Comparison of ENCODE assay signal across 8 mouse cellular contexts in the genomic region with DNA sequence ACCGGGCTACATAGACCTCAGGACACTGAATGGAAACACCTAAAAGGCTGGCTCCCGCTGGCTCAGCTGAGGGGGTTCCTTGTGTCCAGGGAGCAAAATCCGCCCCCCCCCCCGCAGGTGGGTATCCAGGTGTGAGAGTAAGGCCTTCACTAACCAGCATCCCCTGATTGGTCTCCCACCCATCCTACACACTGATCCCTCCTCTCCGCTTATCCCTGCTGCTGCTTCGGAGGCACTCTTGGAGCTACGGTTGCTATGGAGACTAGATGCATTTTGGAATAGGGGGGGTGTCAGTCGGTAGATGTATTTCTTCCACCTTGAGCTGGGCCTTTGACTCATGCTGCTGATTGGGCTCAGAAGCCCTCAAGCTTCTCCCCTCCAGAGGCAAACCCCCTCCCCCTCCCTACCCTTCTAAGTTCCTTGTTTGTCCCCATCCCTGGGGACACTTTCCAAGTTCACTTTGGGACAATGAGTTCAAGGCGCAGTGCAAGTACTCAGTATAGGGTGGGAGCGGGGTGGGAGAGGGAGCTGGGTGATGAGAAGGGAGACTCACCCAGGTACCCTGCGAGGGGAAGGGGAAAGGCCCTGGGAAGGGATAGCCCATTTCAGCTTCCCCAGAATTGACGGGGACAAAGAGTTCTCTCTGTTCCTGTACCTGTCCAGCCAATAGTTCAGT. TPM values are rescaled to one million over a fixed set of nuclear protein-coding genes. Genes with fewer than 3 reads are reported as not detected.
DNase-seq lines count a peak whose midpoint lies in the region.

No protein-coding gene starts in this region.

- H3K4me1 ChIP-seq in forebrain, embryonic 10.5 days: peaks cover 59% of the 10 kb centered on the region
- H3K4me1 ChIP-seq in limb, embryonic 10.5 days: peaks cover 51% of the 10 kb centered on the region

- DNase-seq in layer of hippocampus, adult 11-12 months (ENCODE audit: low spot score): peak; percentile 63
- DNase-seq in layer of hippocampus, postnatal 10 days (ENCODE audit: low spot score in 2 of 2): no peak
- no peak for DNase-seq in forebrain, embryonic 10.5 days (ENCODE audit: extremely low spot score, low spot score)
- DNase-seq in limb, embryonic 10.5 days (ENCODE audit: low spot score): no peak
- peak; percentile 70 for DNase-seq in right cerebral cortex, adult 2 months (ENCODE audit: low spot score in 2 of 2)
- no peak for DNase-seq in gastrocnemius, postnatal 25 days
- no peak for DNase-seq in urinary bladder, adult 2 months (ENCODE audit: low spot score)
- DNase-seq in c-Kit-positive CD71-positive TER-119-positive erythroid progenitor cells, embryonic 14.5 days (ENCODE audit: low spot score): no peak

- no peaks in the 10 kb centered on the region for H3K36me3 ChIP-seq in forebrain, embryonic 10.5 days (replicated peaks)
- H3K36me3 ChIP-seq in limb, embryonic 10.5 days: no peaks in the 10 kb centered on the region

- WGBS in forebrain, embryonic 10.5 days: 3% methylated on average over 12 of the region's 12 CpGs
- 5% methylated on average over 12 of the region's 12 CpGs for WGBS in limb, embryonic 10.5 days

- 0 out of 2 replicates have a peak, but pooled peaks cover 3% of the 10 kb centered on the region for H3K9me3 ChIP-seq in forebrain, embryonic 10.5 days
- H3K9me3 ChIP-seq in limb, embryonic 10.5 days (replicated peaks): no peaks in the 10 kb centered on the region

- peak overlapping the region; percentile 68 for H3K4me3 ChIP-seq in forebrain, embryonic 10.5 days
- H3K4me3 ChIP-seq in limb, embryonic 10.5 days: peak overlapping the region; percentile 61

- peak overlapping the region; percentile 76 for H3K27ac ChIP-seq in forebrain, embryonic 10.5 days
- H3K27ac ChIP-seq in limb, embryonic 10.5 days: no peak overlapping the region

- peaks cover 81% of the 10 kb centered on the region for H3K27me3 ChIP-seq in forebrain, embryonic 10.5 days (ENCODE audit: poor library complexity, severe bottlenecking)
- H3K27me3 ChIP-seq in limb, embryonic 10.5 days (ENCODE audit: low read depth, poor library complexity, severe bottlenecking): peaks cover 85% of the 10 kb centered on the region

RNA-seq across cellular contexts. Expression of gene Agap2, which starts 3.1 kb away (rescaled TPM):
- 100 to 1,000 TPM; 542 to 553 TPM for total RNA-seq in layer of hippocampus, postnatal 10 days (2021)
- polyA plus RNA-seq in forebrain, embryonic 10.5 days (2016; fragmentation: Nextera tagmentation; extraction: Ambion mirVana): 0.10 and 0.23 TPM in 2 replicates
- 0.03 TPM in 1 of 2 replicates, not detected in the other for polyA plus RNA-seq in limb, embryonic 10.5 days (2016; fragmentation: Nextera tagmentation; extraction: Ambion mirVana)
- 1 to 10 TPM; 2.0 to 2.4 TPM for total RNA-seq in gastrocnemius, postnatal 25 days (2021)
- polyA plus RNA-seq in urinary bladder, adult 2 months (2012; rRNA removed): 2.5 and 5.4 TPM in 2 replicates

RNA-seq across cellular contexts. Expression of gene Tspan31, which starts 8.1 kb away (rescaled TPM):
- 10 to 100 TPM; 59.9 to 63.4 TPM for total RNA-seq in layer of hippocampus, postnatal 10 days (2021)
- 188 and 190 TPM in 2 replicates for polyA plus RNA-seq in forebrain, embryonic 10.5 days (2016; fragmentation: Nextera tagmentation; extraction: Ambion mirVana)
- polyA plus RNA-seq in limb, embryonic 10.5 days (2016; fragmentation: Nextera tagmentation; extraction: Ambion mirVana): 169 and 181 TPM in 2 replicates
- total RNA-seq in gastrocnemius, postnatal 25 days (2021): 10 to 100 TPM; 24.1 to 28.8 TPM
- polyA plus RNA-seq in urinary bladder, adult 2 months (2012; rRNA removed): 79.5 and 81.4 TPM in 2 replicates

RNA-seq across cellular contexts. Expression of gene Cdk4, which starts 14.8 kb away (rescaled TPM):
- 100 to 1,000 TPM; 157 to 178 TPM for total RNA-seq in layer of hippocampus, postnatal 10 days (2021)
- 3,005 and 3,066 TPM in 2 replicates for polyA plus RNA-seq in forebrain, embryonic 10.5 days (2016; fragmentation: Nextera tagmentation; extraction: Ambion mirVana)
- polyA plus RNA-seq in limb, embryonic 10.5 days (2016; fragmentation: Nextera tagmentation; extraction: Ambion mirVana): 3,142 and 3,162 TPM in 2 replicates
- total RNA-seq in gastrocnemius, postnatal 25 days (2021): 10 to 100 TPM; 43.3 to 46.9 TPM
- polyA plus RNA-seq in urinary bladder, adult 2 months (2012; rRNA removed): 252 and 268 TPM in 2 replicates

RNA-seq across cellular contexts. Expression of gene March9, which starts 18.2 kb away (rescaled TPM):
- total RNA-seq in layer of hippocampus, postnatal 10 days (2021): 10 to 100 TPM; 48.6 to 48.9 TPM
- 1.1 and 1.2 TPM in 2 replicates for polyA plus RNA-seq in forebrain, embryonic 10.5 days (2016; fragmentation: Nextera tagmentation; extraction: Ambion mirVana)
- 0.33 and 0.79 TPM in 2 replicates for polyA plus RNA-seq in limb, embryonic 10.5 days (2016; fragmentation: Nextera tagmentation; extraction: Ambion mirVana)
- total RNA-seq in gastrocnemius, postnatal 25 days (2021): under 1 TPM; 0.62 to 0.82 TPM
- 3.5 and 4.9 TPM in 2 replicates for polyA plus RNA-seq in urinary bladder, adult 2 months (2012; rRNA removed)

RNA-seq across cellular contexts. Expression of gene Cyp27b1, which starts 30.1 kb away (rescaled TPM):
- under 1 TPM; 0.45 to 0.75 TPM for total RNA-seq in layer of hippocampus, postnatal 10 days (2021)
- polyA plus RNA-seq in forebrain, embryonic 10.5 days (2016; fragmentation: Nextera tagmentation; extraction: Ambion mirVana): 0.11 and 0.16 TPM in 2 replicates
- polyA plus RNA-seq in limb, embryonic 10.5 days (2016; fragmentation: Nextera tagmentation; extraction: Ambion mirVana): 0.11 and 0.24 TPM in 2 replicates
- under 1 TPM; 0.10 to 0.19 TPM for total RNA-seq in gastrocnemius, postnatal 25 days (2021)
- 0.28 and 0.50 TPM in 2 replicates for polyA plus RNA-seq in urinary bladder, adult 2 months (2012; rRNA removed)

Comparison
In these comparisons a context has a peak if more than half of its experiments do, and no peak if none do; other contexts are left out.
1. DNase-seq: peak in layer of hippocampus, adult 11-12 months (single experiment) and right cerebral cortex, adult 2 months (2 of 2); none in layer of hippocampus, postnatal 10 days (0 of 2), forebrain, embryonic 10.5 days (single experiment), limb, embryonic 10.5 days (single experiment), gastrocnemius, postnatal 25 days (single experiment), urinary bladder, adult 2 months (single experiment) and c-Kit-positive CD71-positive TER-119-positive erythroid progenitor cells, embryonic 14.5 days (single experiment).
2. RNA of gene Cdk4, which starts 14.8 kb away (polyA plus RNA-seq): 3,142 to 3,162 TPM in limb, embryonic 10.5 days and 3,005 to 3,066 TPM in forebrain, embryonic 10.5 days; 252 to 268 TPM in urinary bladder, adult 2 months; every median in the first group is over 10 times any median in the second.